Mouse (Mus musculus) kidney, adult 8-10 months (tissue): ENCODE results near the gene Lmx1b.

Source experiments
- DNase-seq, 2 experiments: peaks; one replicate each; pipeline ENCODE4 v3.0.0; 2022

Lmx1b gene

DNA sequence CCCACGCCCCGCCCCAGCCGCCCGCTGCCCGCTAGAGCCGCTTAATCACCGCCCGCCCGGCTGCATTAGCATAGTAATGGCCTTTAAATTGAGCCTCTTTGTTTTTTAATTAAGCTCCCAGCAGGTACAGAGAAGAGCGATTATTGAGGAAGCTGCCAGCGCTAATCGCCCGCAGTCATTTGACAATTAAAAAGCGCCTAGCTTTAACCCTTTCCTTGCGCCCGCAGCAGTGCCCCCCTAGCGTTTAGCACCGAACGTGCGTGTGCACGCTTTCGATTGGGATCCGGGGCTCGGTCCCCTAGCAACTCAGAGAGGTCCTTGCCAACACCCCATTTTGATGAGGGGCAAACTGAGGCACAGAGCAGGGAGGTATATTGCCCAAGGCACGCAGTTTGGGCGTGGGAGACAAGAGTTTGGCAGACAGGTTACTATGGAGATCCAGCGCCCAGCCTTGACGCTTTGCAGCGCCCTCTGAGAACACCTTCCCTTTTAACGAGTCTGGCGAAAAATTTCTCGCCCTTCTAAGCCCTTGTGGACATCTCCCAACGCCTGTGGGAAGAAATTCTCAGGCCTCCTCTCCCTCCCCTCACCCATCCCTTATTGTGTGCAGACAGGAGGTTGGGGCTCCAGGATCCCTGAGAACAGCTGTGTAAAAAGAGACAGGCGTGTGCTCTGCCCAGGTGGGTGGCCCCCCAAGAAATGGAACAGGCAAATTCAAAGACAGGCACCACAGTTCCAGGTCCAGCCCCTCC lies 59.4 kb downstream of the Lmx1b start:
- DNase-seq, result no peak

DNA sequence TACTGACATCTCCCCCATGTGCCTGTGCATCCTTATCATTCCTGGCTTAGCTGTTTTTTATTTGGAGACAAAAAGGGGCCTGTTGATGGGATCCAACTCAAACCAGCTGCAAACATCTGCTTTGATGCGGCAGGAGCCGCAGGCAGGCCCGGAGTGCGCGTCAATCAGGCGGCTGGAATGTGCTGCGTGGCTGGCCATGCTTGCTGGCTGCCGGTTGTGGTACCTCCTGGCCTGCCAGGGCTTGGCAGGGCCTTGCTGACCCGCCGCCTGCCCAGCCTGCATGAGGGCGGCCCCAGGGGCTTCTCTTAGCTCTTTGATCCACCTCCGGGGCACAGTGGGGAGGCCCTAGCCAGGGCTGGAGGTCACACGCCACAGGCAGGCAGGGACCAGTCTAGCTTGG lies 64.9 kb downstream of the Lmx1b start:
- DNase-seq, result no peak

DNA sequence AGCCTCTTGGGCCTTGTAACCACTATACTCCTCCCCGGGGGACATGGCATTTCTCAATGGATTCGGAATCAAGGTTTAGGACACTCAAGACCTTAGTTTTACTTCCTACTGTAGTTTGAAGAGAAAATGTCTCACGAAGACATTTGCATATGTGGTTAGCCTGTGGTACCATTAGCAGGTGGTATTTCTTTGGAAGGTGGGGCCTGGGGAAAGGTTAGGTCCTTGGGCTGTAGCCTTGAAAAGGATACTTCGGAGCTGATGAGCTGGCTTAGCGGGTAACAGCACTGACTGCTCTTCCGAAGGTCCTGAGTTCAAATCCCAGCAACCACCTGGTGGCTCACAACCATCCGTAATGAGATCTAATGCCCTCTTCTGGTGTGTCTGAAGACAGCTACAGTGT lies 67.2 kb downstream of the Lmx1b start:
- DNase-seq, result no peak

DNA sequence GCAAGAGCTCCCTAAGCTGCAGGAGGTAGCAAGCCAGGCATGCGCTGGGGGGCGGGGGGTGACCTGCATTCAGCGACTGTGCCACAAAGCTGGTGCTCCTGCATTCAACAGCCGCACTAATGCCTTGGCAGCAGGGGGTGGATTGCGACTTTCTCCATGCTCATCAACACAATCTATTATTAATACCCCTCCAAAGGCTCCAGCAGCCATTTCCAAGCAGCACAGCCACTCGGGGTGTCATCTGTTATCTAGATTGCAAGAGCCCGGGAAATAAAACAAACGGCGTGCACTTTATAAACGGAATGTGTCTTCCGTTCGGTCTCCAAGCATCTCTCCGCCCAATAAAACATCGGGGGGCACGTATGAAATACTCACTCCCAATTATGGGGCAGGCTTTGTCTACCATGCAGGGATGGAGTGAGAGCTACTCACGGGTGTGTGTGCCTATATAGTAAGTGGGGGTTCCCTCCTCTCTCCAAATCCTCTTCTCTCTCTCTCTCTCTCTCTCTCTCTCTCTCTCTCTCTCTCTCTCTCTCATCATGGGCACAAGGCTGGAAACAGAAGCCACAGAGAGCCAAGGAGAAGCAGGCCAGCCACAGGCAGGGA lies 69.0 kb downstream of the Lmx1b start:
- DNase-seq, result no peak

DNA sequence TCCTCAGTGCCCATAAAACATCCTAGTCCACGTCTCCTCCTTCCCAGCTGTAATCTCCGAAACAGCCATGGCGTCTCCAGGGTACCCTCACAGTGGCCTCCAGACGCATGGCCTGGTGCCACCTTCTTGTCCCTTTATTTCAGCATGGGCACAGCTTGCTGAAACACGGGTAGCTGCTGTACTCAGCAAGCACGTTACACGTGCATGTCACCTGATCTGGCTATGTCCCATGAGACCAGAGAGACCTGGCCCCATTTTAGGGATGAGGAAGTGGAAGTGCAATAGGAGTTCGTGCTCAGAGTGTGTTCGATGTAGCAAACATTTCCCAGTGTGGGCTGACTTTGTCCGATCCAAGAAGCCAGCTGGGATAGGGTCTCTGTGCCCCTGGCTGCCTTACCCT lies 70.6 kb downstream of the Lmx1b start:
- DNase-seq, result no peak

DNA sequence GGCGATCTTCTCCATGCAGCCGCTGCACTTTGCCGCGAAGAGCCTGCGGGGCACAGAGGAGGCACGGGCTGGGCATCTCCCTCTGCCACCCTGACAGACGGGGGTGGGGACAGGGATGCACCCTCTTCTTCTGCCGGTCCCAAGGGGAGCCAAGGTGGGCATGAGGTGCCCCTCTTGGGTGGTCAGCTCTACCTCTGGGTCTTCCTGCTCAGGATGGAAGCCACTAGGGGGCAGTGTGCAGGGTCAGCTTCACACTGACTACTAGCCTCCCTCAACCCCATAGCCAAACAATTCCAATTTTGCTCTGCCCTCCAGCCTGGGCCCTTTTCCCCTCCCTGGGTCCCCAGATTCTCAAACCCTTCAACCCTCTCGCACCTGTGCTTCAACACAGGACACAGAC lies 71.1 kb downstream of the Lmx1b start:
- DNase-seq, result peak in 1 of 2 experiments; percentile 28

DNA sequence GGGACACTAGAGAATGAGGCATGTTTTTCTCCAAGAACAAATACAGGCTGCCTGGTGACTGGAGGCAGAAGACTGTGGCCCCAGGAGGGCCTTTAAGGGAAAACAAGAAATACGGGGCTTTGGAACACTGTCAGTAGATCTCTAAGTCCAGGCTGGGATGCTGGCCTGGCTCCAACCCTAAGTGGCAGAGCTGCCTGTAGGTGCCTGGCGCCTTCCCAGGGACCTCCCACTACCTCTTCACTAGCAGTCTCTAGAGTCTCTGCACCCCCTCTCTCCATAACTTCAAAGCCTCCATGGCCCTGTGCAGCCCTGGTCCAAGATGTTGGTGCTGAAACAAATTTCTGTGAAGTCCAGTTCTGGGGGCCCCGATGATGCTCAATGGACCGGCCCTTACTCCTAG lies 74.4 kb downstream of the Lmx1b start:
- DNase-seq, result no peak

DNA sequence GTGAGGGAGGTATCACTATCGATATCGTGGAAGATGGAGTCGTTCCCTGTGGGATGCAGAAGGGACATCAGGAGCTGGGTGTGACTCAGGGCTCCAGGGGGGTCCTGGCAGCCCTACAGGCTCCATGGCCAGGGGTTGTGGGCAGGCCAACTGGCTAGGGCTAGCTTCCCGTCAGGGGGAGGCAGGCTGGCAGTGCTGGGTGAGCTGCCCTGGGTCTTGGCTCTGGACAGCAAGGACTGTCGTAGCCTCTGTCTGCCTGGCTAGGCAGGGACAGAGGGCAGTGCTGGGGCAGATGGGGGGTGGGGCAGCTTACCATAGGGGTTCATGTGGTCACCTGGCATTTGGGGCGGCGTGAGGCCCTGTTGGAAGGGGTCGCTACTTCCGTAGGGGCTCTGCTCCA lies 75.6 kb downstream of the Lmx1b start:
- no peak for DNase-seq

DNA sequence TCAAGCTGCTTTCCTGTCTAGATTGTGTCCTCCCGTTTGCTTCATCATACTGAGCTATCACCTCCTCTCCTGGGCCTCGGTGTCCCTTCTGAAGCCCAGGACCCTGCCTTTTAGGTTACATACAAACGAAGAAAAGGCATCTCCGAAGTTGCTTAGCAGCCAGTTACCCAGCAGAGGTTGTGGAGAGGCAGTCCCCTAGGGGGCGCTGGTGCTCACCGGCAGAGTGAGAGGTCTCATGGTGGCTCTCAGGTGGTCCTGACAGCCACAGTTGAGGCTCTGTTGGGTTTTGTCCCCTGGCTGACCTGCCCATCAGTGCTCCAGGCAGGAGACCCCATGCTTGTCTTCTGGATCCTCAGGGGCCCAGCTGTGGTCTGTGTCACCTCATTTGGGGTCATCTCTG lies 80.6 kb downstream of the Lmx1b start:
- DNase-seq, result peak in 1 of 2 experiments; percentile 23

DNA sequence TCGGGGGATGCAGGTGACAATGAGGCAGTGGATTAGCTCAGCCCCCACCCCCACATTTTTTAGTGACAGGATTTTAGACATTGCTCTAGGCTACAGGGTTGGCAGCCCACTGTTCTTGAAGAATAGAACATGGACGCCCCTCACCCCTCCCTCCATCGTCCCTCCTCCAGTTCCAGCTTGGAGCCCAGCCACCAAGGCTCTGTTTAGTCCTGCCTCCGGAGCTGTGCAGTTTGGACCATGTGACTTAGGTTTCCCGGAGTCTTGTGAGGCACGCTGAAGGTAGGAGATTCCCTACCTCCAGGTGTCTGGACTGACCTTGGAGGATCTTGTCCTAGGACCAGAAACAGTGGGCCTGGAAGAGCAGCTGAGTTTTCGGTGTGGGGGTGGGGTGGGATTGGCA lies 81.0 kb downstream of the Lmx1b start:
- DNase-seq, result no peak

DNA sequence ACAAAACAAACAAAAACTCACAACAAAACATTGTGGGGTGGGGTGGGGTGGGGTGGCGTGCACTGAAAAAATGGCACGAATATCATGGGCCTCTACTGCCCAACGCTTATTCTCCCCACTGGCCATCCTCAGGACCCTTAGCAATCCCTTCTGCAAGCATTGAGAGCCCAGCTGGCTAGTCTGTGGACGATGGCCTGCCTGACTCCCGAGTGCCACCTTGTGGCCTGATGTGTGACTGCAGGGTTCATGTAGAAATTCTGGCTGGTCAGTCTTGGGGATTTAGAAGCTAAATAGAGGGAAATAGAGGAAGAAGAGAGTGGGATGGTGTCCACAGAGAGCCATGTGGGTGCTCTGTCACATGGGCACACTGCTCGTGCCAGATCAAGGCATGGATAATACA lies 82.1 kb downstream of the Lmx1b start:
- DNase-seq, result peak; percentile 19 to 77

DNA sequence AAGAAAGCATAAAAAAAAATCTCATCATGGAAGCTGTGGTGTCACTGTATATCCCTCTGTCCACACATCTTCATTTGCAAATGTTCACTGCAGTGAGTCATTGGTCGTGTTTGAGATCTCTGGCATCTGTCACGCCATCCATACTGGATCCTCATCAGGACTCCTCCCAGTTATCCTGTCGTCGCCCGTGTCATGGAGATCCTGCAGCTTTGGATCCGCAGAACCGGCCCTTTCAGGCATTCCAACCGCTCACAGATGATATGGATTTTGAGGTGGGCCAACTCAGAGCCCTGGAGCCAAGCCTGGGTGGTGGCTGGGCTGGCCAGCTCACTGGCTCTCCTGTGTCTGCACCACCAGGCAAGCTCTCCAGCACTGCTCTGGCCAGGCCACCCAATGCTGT lies 84.7 kb downstream of the Lmx1b start:
- DNase-seq, result no peak

DNA sequence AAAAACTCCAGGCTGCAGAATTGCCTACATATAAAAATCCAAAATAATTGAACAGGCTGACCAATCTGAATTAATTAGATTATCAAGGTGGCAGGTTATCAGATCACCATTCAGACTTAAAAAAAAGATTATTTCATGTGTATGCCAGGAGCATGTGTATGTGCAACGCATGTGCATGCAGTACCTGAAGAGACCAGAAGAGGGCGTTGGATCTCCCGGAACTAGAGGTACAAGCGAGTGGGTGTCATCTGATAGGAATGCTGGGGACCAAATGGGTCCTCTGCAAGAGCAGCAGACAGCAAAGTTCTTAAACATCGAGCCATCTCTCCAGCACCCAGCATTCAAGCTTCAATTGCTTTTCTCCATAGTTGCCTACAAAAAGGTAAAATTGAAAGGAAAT lies 87.6 kb downstream of the Lmx1b start:
- DNase-seq, result no peak

DNA sequence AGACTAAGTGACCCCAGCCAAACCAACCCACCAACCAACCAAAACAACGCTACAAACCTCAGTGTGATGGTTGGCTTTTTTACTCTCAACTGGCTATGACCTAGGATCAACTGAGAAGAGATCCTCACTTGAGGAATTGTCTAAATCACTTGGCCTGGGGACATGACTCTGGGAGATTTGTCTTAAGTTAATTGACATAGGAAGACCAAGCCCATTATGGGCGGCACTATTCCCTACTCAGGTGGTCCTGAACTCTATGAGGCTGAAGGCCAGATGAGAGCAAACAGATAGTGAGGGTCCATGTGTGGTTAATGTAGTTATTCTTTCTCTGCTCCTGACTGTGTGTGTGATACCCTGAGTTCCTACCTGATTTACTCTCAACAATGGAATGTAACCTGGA lies 92.7 kb downstream of the Lmx1b start:
- DNase-seq, result no peak

DNA sequence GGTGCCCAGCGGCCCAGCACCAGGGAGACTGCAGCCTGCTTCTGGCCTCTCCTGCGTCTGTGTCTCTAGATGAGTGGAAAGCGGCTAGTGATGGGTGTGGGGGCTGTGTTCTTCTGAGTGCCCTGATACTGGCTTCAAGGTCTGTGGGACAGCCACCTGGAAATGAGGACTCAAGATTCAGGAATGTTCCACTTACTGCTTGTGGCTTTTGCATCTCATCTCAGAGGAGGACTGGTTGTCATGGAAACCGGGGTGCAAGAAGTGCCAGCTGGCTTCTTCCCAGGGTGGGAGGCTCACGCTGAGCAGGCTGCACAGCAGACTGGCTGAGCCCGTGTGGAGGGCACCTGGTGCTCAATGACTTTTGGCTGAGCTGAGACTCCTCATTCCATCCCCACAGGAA lies 93.4 kb downstream of the Lmx1b start:
- no peak for DNase-seq

DNA sequence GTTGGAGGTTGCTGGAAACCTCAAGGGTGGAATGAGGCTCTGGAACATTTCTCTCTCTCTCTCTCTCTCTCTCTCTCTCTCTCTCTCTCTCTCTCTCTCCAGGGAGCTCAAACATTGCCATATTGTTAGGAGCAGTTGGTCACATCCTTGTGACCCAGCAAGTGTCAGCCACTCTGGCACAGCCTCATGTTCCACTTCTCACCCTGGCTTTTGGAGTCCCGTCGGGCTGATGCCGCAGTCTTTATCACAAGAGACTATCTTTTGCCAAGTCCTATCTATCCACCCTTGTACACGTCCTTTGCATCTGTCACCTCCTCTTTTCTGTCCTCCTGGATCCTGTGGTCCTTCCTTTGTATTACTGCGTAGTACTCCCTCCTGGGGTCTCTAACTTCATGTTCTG lies 94.3 kb downstream of the Lmx1b start:
- no peak for DNase-seq

DNA sequence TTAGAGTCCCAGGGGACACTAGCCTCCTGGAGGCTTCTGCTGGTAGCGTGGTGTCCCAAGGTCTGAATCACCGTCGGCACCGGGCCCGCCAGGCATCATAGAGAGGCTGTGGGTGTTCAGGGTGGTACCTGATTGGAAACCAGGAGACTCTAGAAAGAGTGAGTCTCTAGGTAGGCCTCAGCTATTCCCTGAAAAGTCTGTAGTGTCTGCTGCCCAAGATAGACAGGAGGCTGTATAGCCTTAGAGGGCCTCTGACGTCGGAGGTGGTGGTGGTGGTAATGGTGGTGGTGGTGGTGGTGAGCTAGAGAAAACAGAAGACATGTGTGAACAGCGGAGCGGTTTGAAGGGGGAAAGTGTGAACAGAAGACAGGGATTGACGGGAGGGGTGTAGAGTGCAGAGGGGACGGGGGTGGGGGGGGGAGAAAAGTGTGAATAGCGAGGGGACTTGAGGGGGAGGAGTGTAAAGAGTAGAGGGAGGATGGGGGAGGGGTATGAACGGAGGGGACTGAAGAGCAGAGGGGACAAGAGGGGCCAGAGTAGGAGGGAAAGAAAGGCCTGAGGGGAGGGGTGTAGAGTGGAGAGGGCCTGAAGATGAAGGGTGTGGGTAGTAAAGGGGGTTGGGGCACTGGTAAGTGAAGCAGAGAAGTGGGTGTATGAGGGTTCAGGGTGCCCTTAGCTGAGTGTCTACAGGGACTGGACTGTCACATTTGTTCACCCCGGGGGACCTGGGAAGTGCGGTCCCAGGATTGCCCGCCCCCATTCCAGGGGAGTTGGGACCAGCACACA lies 95.3 kb downstream of the Lmx1b start:
- DNase-seq, result no peak

DNA sequence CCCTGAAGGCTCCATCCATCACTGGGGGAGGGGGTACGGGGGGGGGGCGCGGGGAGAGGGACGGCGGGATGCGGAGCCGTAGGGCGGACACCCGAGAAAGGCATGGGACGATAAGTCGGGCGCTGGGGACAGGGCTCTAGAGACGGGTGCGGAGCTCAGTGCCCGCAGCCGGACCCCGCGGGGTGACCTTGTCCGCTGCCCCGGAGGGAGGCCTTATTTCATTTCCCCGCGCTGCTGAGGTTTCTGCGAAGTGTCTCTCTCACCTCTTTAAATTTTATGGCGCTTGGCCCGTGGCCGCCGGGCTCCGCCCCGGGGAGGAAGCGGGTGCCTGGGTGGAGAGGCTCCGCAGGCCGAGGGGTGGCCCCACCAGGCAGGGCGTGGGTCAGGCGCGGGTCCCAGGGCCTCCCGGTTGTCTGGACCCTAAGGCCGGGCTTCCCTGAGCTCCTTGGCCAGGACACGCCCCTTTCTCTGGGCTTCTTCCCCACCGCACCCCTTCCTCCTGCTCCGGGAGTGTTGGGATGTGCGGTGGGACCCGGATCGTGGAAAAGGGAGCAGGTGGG lies 96.0 kb downstream of the Lmx1b start:
- DNase-seq, result no peak

DNA sequence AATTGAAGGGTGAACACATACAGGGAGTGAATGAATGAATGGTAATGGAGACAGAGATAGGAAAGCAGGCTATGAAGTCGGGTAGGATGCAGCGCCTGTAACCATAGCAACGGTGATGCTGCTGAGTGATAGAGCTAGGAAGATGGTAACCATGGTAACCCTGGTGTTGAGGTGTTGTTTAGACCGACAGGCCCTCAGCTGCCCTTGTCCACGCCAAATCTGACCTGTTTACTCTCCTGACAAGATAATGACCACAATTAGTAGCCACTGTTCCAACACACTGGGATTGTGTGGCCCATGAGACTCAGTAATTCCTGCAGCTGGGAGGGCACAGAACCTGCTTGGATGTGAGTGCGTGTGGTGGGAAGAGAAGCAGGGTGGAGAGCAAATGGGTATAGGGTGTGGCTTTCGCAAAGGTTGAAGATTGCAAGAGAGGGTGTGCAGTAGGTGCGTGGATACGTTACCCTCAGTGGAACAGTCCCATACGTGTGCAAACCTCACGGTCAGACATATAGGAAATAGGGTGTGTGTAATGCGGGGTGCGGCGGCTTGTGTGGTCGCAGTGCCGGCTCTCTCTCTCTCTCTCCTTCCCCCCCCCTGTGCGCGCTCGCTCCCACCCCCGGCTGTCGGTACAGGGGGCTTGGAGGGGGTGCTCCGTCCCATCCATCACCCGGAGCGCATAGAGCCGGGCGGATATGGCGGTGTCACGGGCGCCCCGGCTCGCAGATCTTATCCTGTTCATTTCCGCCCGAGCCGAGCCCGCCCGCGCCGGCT lies 96.7 kb downstream of the Lmx1b start:
- no peak for DNase-seq

DNA sequence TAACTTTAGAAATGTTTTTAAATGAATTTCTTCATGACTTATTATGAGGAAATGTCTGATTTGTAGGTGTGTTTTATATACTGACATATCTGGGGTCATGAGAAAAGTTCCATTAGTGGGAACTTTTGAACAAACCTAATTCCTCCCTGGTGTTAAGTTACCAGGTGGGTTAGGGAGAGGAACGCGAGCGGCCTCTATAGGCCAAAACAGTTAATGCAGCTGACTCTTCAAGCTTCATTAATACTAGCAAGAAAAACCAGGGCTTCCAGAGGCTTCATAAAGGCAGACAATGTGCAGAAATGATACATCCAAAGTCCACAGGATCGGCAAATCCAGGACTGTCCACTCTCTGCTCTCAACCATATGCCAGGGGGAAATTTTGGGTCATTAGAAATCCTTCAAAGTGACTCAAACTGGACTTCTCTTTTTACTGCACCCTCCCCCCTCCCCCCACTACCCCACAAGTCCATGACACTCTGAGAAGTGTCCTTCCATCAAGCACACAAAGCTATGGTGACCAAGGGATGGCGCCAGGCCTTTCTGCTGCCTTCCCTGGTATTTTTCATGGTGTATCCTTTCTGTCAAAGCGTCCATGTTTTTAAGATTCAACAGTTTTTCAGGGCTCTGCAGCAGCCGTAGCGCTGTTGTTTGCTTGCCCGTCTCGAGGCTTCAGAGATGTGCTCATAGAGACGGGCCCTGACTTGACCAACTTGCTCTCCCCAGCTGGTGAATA lies 97.4 kb downstream of the Lmx1b start:
- peak; percentile 30 to 79 for DNase-seq

DNA sequence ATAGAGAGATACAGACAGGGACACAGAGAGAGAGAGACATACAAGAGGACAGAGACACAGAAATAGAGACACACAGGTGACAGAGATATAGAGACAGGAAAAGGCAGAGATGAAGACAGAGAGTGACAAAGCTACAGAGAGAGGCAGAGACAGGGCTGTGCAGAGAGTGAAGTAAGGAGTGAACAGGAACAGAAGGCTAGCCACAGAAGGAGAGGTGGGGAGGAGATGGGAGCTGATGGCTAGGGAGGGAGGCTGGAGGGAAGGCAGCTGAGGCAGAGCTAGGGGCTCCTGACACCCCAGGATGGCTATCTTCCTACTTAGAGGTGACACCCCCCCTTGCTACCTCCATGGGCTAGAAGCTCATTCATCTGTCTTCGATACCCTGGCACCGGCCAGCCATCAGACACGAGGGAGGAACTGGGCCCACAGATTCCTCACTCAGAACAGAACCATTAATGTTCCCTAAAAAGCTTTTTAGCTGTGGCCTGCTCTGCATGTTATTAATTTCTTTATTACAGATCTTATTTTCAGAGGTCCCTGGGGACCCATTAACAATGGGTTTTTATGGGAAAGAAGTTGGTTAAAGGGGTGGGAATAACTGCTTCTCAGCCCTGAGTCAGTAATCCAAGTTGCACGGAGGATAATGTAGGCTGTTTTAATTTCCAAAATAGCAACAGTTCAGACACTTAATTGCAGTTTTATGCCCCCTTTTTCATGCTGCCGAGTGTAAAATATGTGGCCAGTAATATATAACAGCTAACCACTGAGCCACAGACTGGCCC lies 114.8 kb downstream of the Lmx1b start:
- DNase-seq, result no peak

DNA sequence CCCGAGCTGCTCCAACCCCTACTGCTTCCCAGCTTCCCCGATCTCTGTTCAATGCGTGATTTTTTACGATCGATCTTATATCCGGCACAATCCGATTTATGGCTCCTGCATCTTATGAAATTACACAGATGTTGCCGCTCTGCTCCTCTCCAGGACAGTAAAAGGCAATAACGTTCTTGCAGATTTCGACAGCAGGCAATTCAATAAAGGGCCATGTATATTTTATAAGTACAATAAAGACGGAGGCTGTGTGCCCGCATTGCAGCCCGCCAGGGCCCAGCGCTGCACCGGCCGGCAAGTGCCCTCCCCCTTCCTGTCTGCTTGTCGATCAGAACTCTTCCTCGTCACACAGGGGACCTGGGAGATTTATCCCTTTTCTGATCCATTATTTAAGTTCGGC lies 124.5 kb downstream of the Lmx1b start:
- no peak for DNase-seq
